Mouse (Mus musculus) skeletal muscle tissue, adult 2 months (tissue): ENCODE measurements at regions not wholly inside any gene's neighbourhood (a gene's known extent, or its start where the extent isn't known, plus 50 kb on each side); places are given as distances from the start of the nearest gene placed in this dataset.

Experiments used
- DNase-seq: peaks from one replicate; pipeline ENCODE4 v3.0.0-alpha.2; 2012; ENCODE audit warnings: low read depth, low spot score

GRCm38 (mm10) chr1:55888711-55889366 lies 483.1 kb downstream of the Plcl1 start:
- no peak for DNase-seq

GRCm38 (mm10) chr1:55890511-55891151 lies 484.9 kb downstream of the Plcl1 start:
- DNase-seq = no peak

- DNase-seq = no peak
Measured at GRCm38 (mm10) chr1:55891894-55892293, 486.2 kb downstream of the Plcl1 start.

- no peak for DNase-seq
Measured at GRCm38 (mm10) chr1:55897572-55897971, 491.9 kb downstream of the Plcl1 start.

- DNase-seq = no peak
Measured at GRCm38 (mm10) chr1:55898031-55898430, 492.3 kb downstream of the Plcl1 start.

- no peak for DNase-seq
Measured at GRCm38 (mm10) chr1:55900033-55900432, 494.3 kb downstream of the Plcl1 start.

GRCm38 (mm10) chr1:55903177-55903576 lies 497.5 kb downstream of the Plcl1 start:
- DNase-seq = no peak

GRCm38 (mm10) chr1:55904571-55904970 lies 498.9 kb downstream of the Plcl1 start:
- no peak for DNase-seq

GRCm38 (mm10) chr1:55905232-55905631 lies 499.5 kb downstream of the Plcl1 start:
- no peak for DNase-seq

- no peak for DNase-seq
Measured at GRCm38 (mm10) chr1:55910024-55910423, 504.3 kb downstream of the Plcl1 start.

GRCm38 (mm10) chr1:55914284-55914683 lies 508.6 kb downstream of the Plcl1 start:
- no peak for DNase-seq

- DNase-seq = no peak
Measured at GRCm38 (mm10) chr1:55915940-55916339, 510.2 kb downstream of the Plcl1 start.

- no peak for DNase-seq
Measured at GRCm38 (mm10) chr1:55919516-55919915, 513.8 kb downstream of the Plcl1 start.

- DNase-seq = no peak
Measured at GRCm38 (mm10) chr1:55946786-55947549, 541.2 kb downstream of the Plcl1 start.

GRCm38 (mm10) chr1:55947618-55948283 lies 542.0 kb downstream of the Plcl1 start:
- DNase-seq = no peak

GRCm38 (mm10) chr1:55949606-55950005 lies 543.9 kb downstream of the Plcl1 start:
- DNase-seq = no peak

GRCm38 (mm10) chr1:55957804-55958445 lies 552.2 kb downstream of the Plcl1 start:
- DNase-seq = no peak

GRCm38 (mm10) chr1:55960291-55960690 lies 554.6 kb downstream of the Plcl1 start:
- no peak for DNase-seq

- no peak for DNase-seq
Measured at GRCm38 (mm10) chr1:55963867-55964266, 558.1 kb downstream of the Plcl1 start.

- DNase-seq = no peak
Measured at GRCm38 (mm10) chr1:55966273-55966672, 560.6 kb downstream of the Plcl1 start.

GRCm38 (mm10) chr1:55967869-55968268 lies 562.1 kb downstream of the Plcl1 start:
- no peak for DNase-seq

- no peak for DNase-seq
Measured at GRCm38 (mm10) chr1:55977796-55978195, 572.1 kb downstream of the Plcl1 start.
